Mouse (Mus musculus) megakaryocyte, embryonic 14.5 days (primary cell): Measurements from ENCODE around the gene Cyp2b13. TPM values are rescaled to one million over a fixed set of nuclear protein-coding genes. Genes with fewer than 3 reads are reported as not detected.
"Not testable (repeated sequence)": the region's sequence is repeated elsewhere in the genome, so short reads cannot be mapped to it uniquely, and the experiment has no call there.

ENCODE experiments used
- H3K27me3 ChIP-seq: replicated peaks from 2 replicates; pipeline ENCODE3; 2012; ENCODE audit warnings: inconsistent platforms
- H3K36me3 ChIP-seq: replicated peaks from 2 replicates; pipeline ENCODE3; 2012; ENCODE audit warnings: low read length, inconsistent platforms, mixed read lengths
- H3K4me1 ChIP-seq: 2 replicates; pipeline ENCODE4 v1.6.1; 2012; ENCODE audit warnings: inconsistent platforms
- H3K4me3 ChIP-seq: replicated peaks from 2 replicates; pipeline ENCODE3; 2012; ENCODE audit warnings: moderate library complexity, mild to moderate bottlenecking, inconsistent platforms
- H3K9me3 ChIP-seq: 2 replicates; pipeline ENCODE4 v1.6.1; 2012; ENCODE audit warnings: inconsistent platforms
- FLI1 ChIP-seq: IDR thresholded peaks from 2 replicates; pipeline ENCODE4 v1.6.1; 2012; ENCODE audit warnings: low read length, inconsistent platforms, mixed read lengths
- GATA1 ChIP-seq: IDR thresholded peaks from 3 replicates; pipeline ENCODE4 v1.6.1; 2012; ENCODE audit warnings: mixed read lengths, low read length, inconsistent platforms, borderline replicate concordance
- polyA plus RNA-seq: library from polyadenylated mRNA; stranded (reverse); fragments of >175 nt; gene quantifications from 2 replicates; pipeline ENCODE4 v1.2.3, GENCODE M21; 2012; ENCODE audit warnings: low replicate concordance; ENCODE audit not compliant: insufficient read depth

Gene Cyp2b13
- polyA plus RNA-seq = not detected in 2 replicates

DNA sequence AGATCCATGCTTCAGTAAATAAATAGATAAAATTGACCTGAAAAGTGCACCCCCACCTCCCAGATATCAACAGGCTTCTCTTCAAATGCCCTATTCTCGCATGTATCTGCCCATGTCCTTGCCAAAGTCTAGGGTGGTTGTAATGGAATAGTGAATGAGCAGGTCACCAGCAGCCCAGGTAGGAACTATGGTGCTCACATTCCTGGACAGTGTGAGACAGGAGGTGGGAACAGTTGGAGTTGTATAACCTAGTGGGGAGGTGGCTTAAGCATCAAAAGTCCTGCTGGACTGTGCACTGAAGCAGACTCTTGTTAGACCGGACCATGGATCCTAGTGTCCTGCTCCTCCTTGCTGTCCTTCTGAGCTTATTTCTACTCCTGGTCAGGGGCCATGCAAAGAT is at the start of gene Cyp2b13:
Gene Cyp2b13 (plus strand): TSS at position 301 of the 400 bp plus-strand sequence.
- not testable (repeated sequence) for H3K36me3 ChIP-seq, H3K9me3 ChIP-seq, H3K4me3 ChIP-seq, H3K4me1 ChIP-seq, H3K27me3 ChIP-seq

DNA sequence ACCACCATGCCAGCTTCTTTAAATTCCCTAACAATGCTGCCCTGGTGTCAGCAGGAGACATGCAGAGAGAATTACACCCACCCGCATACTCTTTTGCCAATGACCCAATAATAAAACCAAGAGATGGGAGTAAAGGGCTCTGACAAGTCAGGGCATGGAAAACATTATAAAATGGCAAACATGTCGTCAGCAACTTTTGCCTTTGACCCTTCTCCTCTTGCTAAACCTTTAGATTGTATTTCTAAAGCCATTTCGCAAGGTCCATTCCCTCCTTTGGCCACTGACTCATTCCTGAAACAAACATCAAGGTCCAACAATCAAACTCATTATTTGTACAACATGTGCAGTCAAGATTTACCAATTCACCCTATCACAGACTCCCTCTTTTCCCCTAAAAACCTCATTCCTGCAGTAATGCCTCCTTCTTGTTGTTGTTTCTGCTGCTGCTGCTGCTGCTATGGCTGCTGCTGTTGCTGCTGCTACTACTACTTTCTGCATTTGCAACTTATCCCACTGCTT is 41.4 kb upstream of the Cyp2b13 start:
- H3K27me3 ChIP-seq = not testable (repeated sequence)

DNA sequence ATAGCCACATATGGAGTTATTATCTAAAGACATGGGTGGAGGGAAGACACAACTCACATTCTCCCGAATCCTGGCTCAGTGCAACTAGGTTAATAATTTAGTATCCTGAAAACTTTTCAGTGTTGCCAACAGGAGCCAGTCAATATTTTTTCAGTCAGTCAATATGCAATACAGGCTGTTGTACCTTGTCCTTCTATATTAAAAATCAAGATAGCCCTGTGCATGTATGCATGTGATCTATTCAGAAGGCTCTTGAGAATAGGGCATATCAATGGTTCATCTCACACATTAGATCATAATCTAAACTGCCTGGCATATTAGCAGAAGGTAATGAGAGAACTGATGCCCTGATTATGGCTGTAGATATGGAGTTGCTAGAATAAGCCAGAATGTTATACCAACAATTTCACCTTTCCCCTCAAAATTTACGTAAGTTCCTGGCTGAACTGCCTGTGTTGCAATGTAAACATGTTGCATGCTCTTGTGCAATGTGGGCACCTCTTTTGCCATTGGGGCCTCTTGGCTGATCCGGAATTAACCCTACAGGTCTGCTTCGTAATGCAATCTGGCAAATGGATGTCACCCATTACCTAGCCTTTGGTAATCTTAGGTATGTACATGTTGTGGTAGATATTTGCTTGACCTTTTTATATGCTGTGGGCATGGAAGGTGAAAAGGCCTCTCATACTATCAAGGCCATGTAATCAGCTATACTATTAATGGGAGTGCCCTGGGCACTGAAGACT is 6.2 kb upstream of the Cyp2b13 start:
- H3K27me3 ChIP-seq, H3K36me3 ChIP-seq, H3K9me3 ChIP-seq, H3K4me1 ChIP-seq, H3K4me3 ChIP-seq: not testable (repeated sequence)

More for the DNA sequence above, 41.4 kb upstream of the Cyp2b13 start:
- H3K9me3 ChIP-seq, H3K4me3 ChIP-seq, H3K4me1 ChIP-seq, H3K36me3 ChIP-seq: not testable (repeated sequence)

DNA sequence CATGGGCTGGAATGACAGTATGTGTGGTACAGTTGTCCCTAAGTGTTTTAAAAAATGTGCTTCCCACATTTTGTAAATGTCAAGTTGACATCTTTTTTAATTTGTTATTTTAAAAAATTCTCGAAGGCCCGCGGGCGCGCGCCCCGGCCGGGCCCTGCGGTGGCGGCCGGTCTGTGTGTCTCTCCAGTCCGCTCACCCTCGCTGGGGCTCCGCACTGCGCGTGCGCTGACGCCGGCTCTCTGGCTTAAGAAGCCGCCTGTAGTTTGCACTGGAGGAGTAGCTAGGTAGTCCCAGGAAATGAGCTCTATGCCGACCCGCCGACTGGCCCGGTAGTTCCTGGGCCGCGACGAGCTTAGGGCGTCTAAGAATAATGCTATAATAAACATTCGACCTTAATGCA is 10.4 kb downstream of the Cyp2b13 start:
- not testable (repeated sequence) for H3K4me1 ChIP-seq, H3K27me3 ChIP-seq, H3K4me3 ChIP-seq, H3K9me3 ChIP-seq, H3K36me3 ChIP-seq

DNA sequence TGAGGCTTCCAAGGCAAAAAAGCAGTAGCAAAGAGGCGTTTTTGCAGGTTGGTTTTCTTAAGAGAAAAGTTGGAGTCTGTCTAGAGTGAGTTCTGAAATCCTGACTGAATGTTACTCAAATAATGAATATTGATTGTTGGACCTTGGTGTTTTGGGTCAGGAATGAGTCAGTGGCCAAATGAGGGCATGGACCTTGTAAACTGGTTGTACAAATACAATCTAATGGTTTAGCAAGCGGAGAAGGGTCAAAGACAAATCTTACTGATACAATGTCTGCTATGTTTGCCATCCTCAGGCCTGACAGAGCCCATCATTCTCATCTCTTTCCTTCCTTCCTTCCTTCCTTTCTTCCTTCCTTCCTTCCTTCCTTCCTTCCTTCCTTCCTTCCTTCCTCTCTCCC is 21.3 kb downstream of the Cyp2b13 start:
- Histone ChIP-seq H3K4me3 (no peak overlapping the region), H3K27me3 (no peaks in the 10 kb centered on the region), H3K4me1 (no peaks in the 10 kb centered on the region), H3K9me3 (no peaks in the 10 kb centered on the region), H3K36me3 (no peaks in the 10 kb centered on the region)
- no peak for TF ChIP-seq FLI1

DNA sequence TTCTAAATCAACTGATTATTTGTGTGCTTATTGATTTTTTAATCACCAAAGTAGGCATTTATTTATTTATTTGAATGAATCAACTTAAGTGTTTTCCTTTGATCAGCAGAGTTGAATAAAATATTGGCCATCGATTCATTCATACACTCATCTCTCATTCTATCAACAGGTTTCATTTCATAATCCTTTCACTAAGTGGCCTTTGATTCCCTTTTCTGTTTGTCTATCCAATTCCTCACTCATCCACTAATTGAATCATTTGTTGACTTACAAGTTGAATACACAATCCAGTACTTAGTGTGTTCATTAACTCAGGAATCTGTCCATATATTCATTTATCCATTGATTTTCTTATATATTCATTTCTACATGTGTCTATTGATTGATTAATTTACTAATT is 26.1 kb downstream of the Cyp2b13 start:
- H3K36me3 ChIP-seq = no peaks in the 10 kb centered on the region
- H3K4me3 ChIP-seq = no peak overlapping the region
- no peaks in the 10 kb centered on the region for H3K4me1 ChIP-seq
- H3K27me3 ChIP-seq = no peaks in the 10 kb centered on the region
- TF ChIP-seq FLI1 (no peak), GATA1 (no peak)
- H3K9me3 ChIP-seq = no peaks in the 10 kb centered on the region

DNA sequence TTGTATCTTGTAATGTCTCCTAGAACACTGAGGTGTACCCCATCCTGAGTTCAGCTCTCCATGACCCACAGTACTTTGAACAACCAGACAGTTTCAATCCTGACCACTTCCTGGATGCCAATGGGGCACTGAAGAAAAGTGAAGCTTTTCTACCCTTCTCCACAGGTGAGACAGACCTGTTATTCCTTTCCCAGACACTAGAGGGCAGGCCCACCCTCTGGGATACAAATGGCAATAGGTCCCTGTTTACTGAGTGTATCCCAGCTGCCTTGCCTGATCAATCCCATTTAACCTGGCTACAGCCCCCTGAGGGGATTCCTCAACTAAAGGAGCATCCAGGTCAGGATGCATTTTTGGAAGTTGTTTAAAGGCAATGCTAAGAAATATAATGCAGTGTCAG is 27.3 kb downstream of the Cyp2b13 start:
- not testable (repeated sequence) for H3K36me3 ChIP-seq, H3K4me1 ChIP-seq, H3K27me3 ChIP-seq, H3K4me3 ChIP-seq, H3K9me3 ChIP-seq

DNA sequence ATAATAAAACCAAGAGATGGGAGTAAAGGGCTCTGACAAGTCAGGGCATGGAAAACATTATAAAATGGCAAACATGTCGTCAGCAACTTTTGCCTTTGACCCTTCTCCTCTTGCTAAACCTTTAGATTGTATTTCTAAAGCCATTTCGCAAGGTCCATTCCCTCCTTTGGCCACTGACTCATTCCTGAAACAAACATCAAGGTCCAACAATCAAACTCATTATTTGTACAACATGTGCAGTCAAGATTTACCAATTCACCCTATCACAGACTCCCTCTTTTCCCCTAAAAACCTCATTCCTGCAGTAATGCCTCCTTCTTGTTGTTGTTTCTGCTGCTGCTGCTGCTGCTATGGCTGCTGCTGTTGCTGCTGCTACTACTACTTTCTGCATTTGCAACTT is 78.3 kb downstream of the Cyp2b13 start:
- not testable (repeated sequence) for H3K4me3 ChIP-seq, H3K9me3 ChIP-seq, H3K4me1 ChIP-seq, H3K36me3 ChIP-seq, H3K27me3 ChIP-seq

DNA sequence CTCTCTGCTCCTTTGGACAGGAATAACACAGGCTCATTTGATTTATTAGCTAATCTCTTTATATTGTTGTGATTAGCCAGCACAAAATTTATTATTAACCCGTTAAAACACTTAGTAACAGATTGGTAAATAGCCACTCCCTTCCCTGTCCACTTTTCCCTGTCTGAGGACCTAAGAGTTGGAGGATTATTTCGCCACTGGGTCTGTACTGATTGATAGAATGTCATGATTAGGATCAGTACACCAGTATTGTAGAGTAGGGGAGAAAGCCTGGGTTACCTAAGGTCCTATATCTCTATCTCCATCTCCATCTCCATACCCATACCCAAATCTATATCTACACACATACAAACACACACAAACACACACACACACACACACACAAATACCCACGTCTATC is 82.4 kb downstream of the Cyp2b13 start:
- H3K27me3 ChIP-seq, H3K4me1 ChIP-seq, H3K4me3 ChIP-seq: not testable (repeated sequence)

More for the DNA sequence above, 82.4 kb downstream of the Cyp2b13 start:
- H3K9me3 ChIP-seq, H3K36me3 ChIP-seq: not testable (repeated sequence)

Other genes starting within 250 kb of the Cyp2b13 start
- not detected in 2 replicates for gene Cyp2s1, start 244.6 kb upstream of the Cyp2b13 start, polyA plus RNA-seq
- 2.3 TPM in 1 of 2 replicates, not detected in the other for gene Cyp2b10, start 163.9 kb upstream of the Cyp2b13 start, polyA plus RNA-seq
- not detected in 2 replicates for gene Cyp2b9, start 111.9 kb downstream of the Cyp2b13 start, polyA plus RNA-seq
- gene Vmn1r184, start 198.8 kb downstream of the Cyp2b13 start, polyA plus RNA-seq = not detected in 2 replicates
- not detected in 2 replicates for gene Cyp2a4, start 245.7 kb downstream of the Cyp2b13 start, polyA plus RNA-seq